Mouse (Mus musculus) bone marrow macrophage, adult 2 months (primary cell): ENCODE data around the gene Gm45623. TPM values are rescaled to one million over a fixed set of nuclear protein-coding genes. Genes with fewer than 3 reads are reported as not detected.

ENCODE experiments used
- H3K27ac ChIP-seq: 2 replicates; pipeline ENCODE4 v1.5.1; 2012; ENCODE audit warnings: low read depth, low read length; ENCODE audit not compliant: insufficient read depth
- H3K4me1 ChIP-seq: 2 replicates; pipeline ENCODE4 v1.6.1; 2012; ENCODE audit warnings: low read length; ENCODE audit not compliant: control insufficient read depth, insufficient read depth
- H3K4me3 ChIP-seq: 2 replicates; pipeline ENCODE4 v1.5.1; 2012; ENCODE audit warnings: mild to moderate bottlenecking, low read length, moderate library complexity; ENCODE audit not compliant: insufficient read depth
- CTCF ChIP-seq: IDR thresholded peaks from 2 replicates; pipeline ENCODE4 v1.5.1; 2012; ENCODE audit warnings: low read depth, mild to moderate bottlenecking, low read length, moderate library complexity
- POLR2A ChIP-seq: IDR thresholded peaks from 2 replicates; pipeline ENCODE4 v1.6.1; 2012; ENCODE audit warnings: mild to moderate bottlenecking, low read depth, low read length, borderline replicate concordance
- polyA plus RNA-seq: library from polyadenylated mRNA; stranded (reverse); fragments of >200 nt; gene quantifications from 2 replicates; pipeline ENCODE4 v1.2.4, GENCODE M21; 2012; ENCODE audit not compliant: missing spikeins, insufficient read depth, insufficient read length

Gene Gm45623
- polyA plus RNA-seq, 1 experiment = not detected

GRCm38 (mm10) chr13:56735212-56735875, 18.3 kb downstream of the Gm45623 start:
- Histone ChIP-seq H3K4me3 (no peak overlapping the region), H3K27ac (no peak overlapping the region), H3K4me1 (no peaks in the 10 kb centered on the region)
- no peak for TF ChIP-seq CTCF
- TF ChIP-seq POLR2A = no peak

GRCm38 (mm10) chr13:56734617-56735016, 19.0 kb downstream of the Gm45623 start:
- H3K4me1 ChIP-seq = no peaks in the 10 kb centered on the region
- TF ChIP-seq CTCF (no peak), POLR2A (no peak)
- H3K27ac ChIP-seq = no peak overlapping the region
- H3K4me3 ChIP-seq = no peak overlapping the region

GRCm38 (mm10) chr13:56729046-56729445, 24.6 kb downstream of the Gm45623 start:
- no peak for TF ChIP-seq POLR2A
- TF ChIP-seq CTCF = no peak
- H3K27ac ChIP-seq = no peak overlapping the region
- no peaks in the 10 kb centered on the region for H3K4me1 ChIP-seq
- no peak overlapping the region for H3K4me3 ChIP-seq

GRCm38 (mm10) chr13:56726551-56726950, 27.1 kb downstream of the Gm45623 start:
- TF ChIP-seq CTCF (no peak), POLR2A (no peak)
- H3K4me1 ChIP-seq = no peaks in the 10 kb centered on the region
- no peak overlapping the region for H3K27ac ChIP-seq
- no peak overlapping the region for H3K4me3 ChIP-seq

- TF ChIP-seq CTCF = no peak
- TF ChIP-seq POLR2A = no peak
- no peaks in the 10 kb centered on the region; the same call in 1 of the 2 replicates for H3K4me1 ChIP-seq
- H3K27ac ChIP-seq = no peak overlapping the region
- H3K4me3 ChIP-seq = no peak overlapping the region
Observed at GRCm38 (mm10) chr13:56712221-56712620, 41.4 kb downstream of the Gm45623 start.

GRCm38 (mm10) chr13:56710620-56711019, 43.0 kb downstream of the Gm45623 start:
- peaks cover 5% of the 10 kb centered on the region for H3K4me1 ChIP-seq
- H3K4me3 ChIP-seq = no peak overlapping the region
- TF ChIP-seq CTCF = no peak
- TF ChIP-seq POLR2A = no peak
- no peak overlapping the region for H3K27ac ChIP-seq

GRCm38 (mm10) chr13:56707606-56708005, 46.0 kb downstream of the Gm45623 start:
- Histone ChIP-seq H3K4me1 (peaks cover 13% of the 10 kb centered on the region), H3K4me3 (no peak overlapping the region), H3K27ac (no peak overlapping the region)
- no peak for TF ChIP-seq CTCF
- TF ChIP-seq POLR2A = no peak

- H3K27ac ChIP-seq = no peak overlapping the region
- H3K4me3 ChIP-seq = no peak overlapping the region
- TF ChIP-seq CTCF (no peak), POLR2A (no peak)
- peaks cover 16% of the 10 kb centered on the region for H3K4me1 ChIP-seq
Observed at GRCm38 (mm10) chr13:56707111-56707510, 46.5 kb downstream of the Gm45623 start.

- Histone ChIP-seq H3K27ac (no peak overlapping the region), H3K4me3 (no peak overlapping the region), H3K4me1 (peaks cover 16% of the 10 kb centered on the region)
- TF ChIP-seq POLR2A (no peak), CTCF (no peak)
Observed at GRCm38 (mm10) chr13:56704596-56704995, 49.0 kb downstream of the Gm45623 start.

- TF ChIP-seq POLR2A (no peak), CTCF (no peak)
- Histone ChIP-seq H3K4me1 (peaks cover 19% of the 10 kb centered on the region), H3K4me3 (peak overlapping the region; percentile 73), H3K27ac (no peak overlapping the region)
Observed at GRCm38 (mm10) chr13:56703871-56704321, 49.7 kb downstream of the Gm45623 start.
